Mouse (Mus musculus) intestine, postnatal 0 days (tissue): Measurements from ENCODE around the gene Csnk1e. TPM values are rescaled to one million over a fixed set of nuclear protein-coding genes. Genes with fewer than 3 reads are reported as not detected.
A peak's percentile ranks its signal among the peaks of the same experiment; 100 is the strongest.

Experiments used
- ATAC-seq: fragments of 200-750 bp; cut with Nextera tagmentation; 2 replicates; pipeline ENCODE4 v1.8.0; 2017; ENCODE audit warnings: mild to moderate bottlenecking, moderate TSS enrichment, moderate library complexity
- H3K27ac ChIP-seq: fragments of 300-500 bp; sonication (generic); 2 replicates; pipeline ENCODE4 v1.5.1; 2014; ENCODE audit warnings: mild to moderate bottlenecking, low read depth, low read length, moderate library complexity
- H3K27me3 ChIP-seq: fragments of 300-500 bp; sonication (generic); replicated peaks from 2 replicates; pipeline ENCODE4 v1.6.1; 2014; ENCODE audit warnings: low read length, mixed read lengths; ENCODE audit not compliant: control insufficient read depth, insufficient read depth
- H3K36me3 ChIP-seq: fragments of 300-500 bp; sonication (generic); 2 replicates; pipeline ENCODE4 v1.6.1; 2014; ENCODE audit warnings: mild to moderate bottlenecking, moderate library complexity; ENCODE audit not compliant: control insufficient read depth, insufficient read depth
- H3K4me1 ChIP-seq: fragments of 300-500 bp; sonication (generic); replicated peaks from 2 replicates; pipeline ENCODE4 v1.6.1; 2014; ENCODE audit warnings: antibody characterized with exemption, low read length, mixed read lengths; ENCODE audit not compliant: control insufficient read depth, insufficient read depth
- H3K4me2 ChIP-seq: fragments of 300-500 bp; sonication (generic); replicated peaks from 2 replicates; pipeline ENCODE4 v1.6.1; 2014; ENCODE audit warnings: low read depth, mild to moderate bottlenecking, moderate library complexity
- H3K4me3 ChIP-seq: fragments of 300-500 bp; sonication (generic); 2 replicates; pipeline ENCODE4 v1.5.1; 2014; ENCODE audit warnings: low read depth, low read length
- H3K9ac ChIP-seq: fragments of 300-500 bp; sonication (generic); 2 replicates; pipeline ENCODE4 v1.6.1; 2014; ENCODE audit warnings: mild to moderate bottlenecking, low read depth, low read length
- H3K9me3 ChIP-seq: fragments of 300-500 bp; sonication (generic); 2 replicates; pipeline ENCODE4 v1.6.1; 2016; ENCODE audit warnings: mixed run types; ENCODE audit not compliant: control insufficient read depth
- CTCF ChIP-seq: sonication (generic); IDR thresholded peaks from 2 replicates; pipeline ENCODE4 v1.5.1; 2016; ENCODE audit warnings: low read depth, mild to moderate bottlenecking, control low read depth, antibody characterized with exemption, moderate library complexity
- WGBS: fragments of 180-500 bp; shearing (Covaris S2); extraction: QIAGEN DNeasy Blood & Tissue Kit; methylation state at CpG from one replicate; pipeline ENCODE4 v1.1.7; 2014; 5-methylcytosine and 5-hydroxymethylcytosine counted together
- polyA plus RNA-seq: library from polyadenylated mRNA; unstranded; fragments of >200 nt; fragmentation: Nextera tagmentation; extraction: Ambion mirVana; gene quantifications from 2 replicates; pipeline ENCODE4 v1.2.1, GENCODE M21; 2015

The Csnk1e gene
- polyA plus RNA-seq, 1 experiment from 2014 or later, result 18.2 TPM

GRCm38 (mm10) chr15:79431925-79432324, 23.4 kb downstream of the Csnk1e start:
- Histone ChIP-seq H3K4me3 (no peak overlapping the region), H3K27ac (peak overlapping the region; percentile 61; the same call in 1 of the 2 replicates), H3K4me1 (0 out of 2 replicates have a peak, but pooled peaks cover 6% of the 10 kb centered on the region), H3K9ac (no peak overlapping the region), H3K27me3 (no peaks in the 10 kb centered on the region), H3K9me3 (no peaks in the 10 kb centered on the region), H3K4me2 (no peak overlapping the region), H3K36me3 (peaks cover 14% of the 10 kb centered on the region)
- no peak for TF ChIP-seq CTCF
- no peak for ATAC-seq
- WGBS, result 61% methylated on average over 7 of the region's 7 CpGs

- Histone ChIP-seq H3K27ac (no peak overlapping the region), H3K4me2 (no peak overlapping the region), H3K4me1 (0 out of 2 replicates have a peak, but pooled peaks cover 6% of the 10 kb centered on the region), H3K36me3 (peaks cover 23% of the 10 kb centered on the region), H3K9me3 (no peaks in the 10 kb centered on the region), H3K9ac (no peak overlapping the region), H3K4me3 (no peak overlapping the region), H3K27me3 (no peaks in the 10 kb centered on the region)
- ATAC-seq, result no peak
- 79% methylated on average over 10 of the region's 10 CpGs for WGBS
- TF ChIP-seq CTCF, result no peak
Observed at GRCm38 (mm10) chr15:79430461-79431000, 24.8 kb downstream of the Csnk1e start.

- H3K9ac ChIP-seq, result no peak overlapping the region
- H3K4me3 ChIP-seq, result no peak overlapping the region
- H3K27ac ChIP-seq, result no peak overlapping the region
- H3K4me2 ChIP-seq, result no peak overlapping the region
- no peaks in the 10 kb centered on the region for H3K9me3 ChIP-seq
- ATAC-seq, result no peak
- peaks cover 27% of the 10 kb centered on the region for H3K36me3 ChIP-seq
- 0 out of 2 replicates have a peak, but pooled peaks cover 6% of the 10 kb centered on the region for H3K4me1 ChIP-seq
- TF ChIP-seq CTCF, result no peak
- WGBS, result 81% methylated on average over 8 of the region's 9 CpGs
- no peaks in the 10 kb centered on the region for H3K27me3 ChIP-seq
Observed at GRCm38 (mm10) chr15:79429994-79430393, 25.4 kb downstream of the Csnk1e start.

- 92% methylated on average over 12 of the region's 12 CpGs for WGBS
- H3K4me2 ChIP-seq, result no peak overlapping the region
- 0 out of 2 replicates have a peak, but pooled peaks cover 6% of the 10 kb centered on the region for H3K4me1 ChIP-seq
- no peak for TF ChIP-seq CTCF
- H3K27ac ChIP-seq, result no peak overlapping the region
- no peak overlapping the region for H3K4me3 ChIP-seq
- ATAC-seq, result no peak
- H3K27me3 ChIP-seq, result no peaks in the 10 kb centered on the region
- H3K9me3 ChIP-seq, result no peaks in the 10 kb centered on the region
- H3K36me3 ChIP-seq, result peaks cover 31% of the 10 kb centered on the region
- H3K9ac ChIP-seq, result no peak overlapping the region
Observed at GRCm38 (mm10) chr15:79429527-79429926, 25.8 kb downstream of the Csnk1e start.

GRCm38 (mm10) chr15:79428616-79429015, 26.8 kb downstream of the Csnk1e start:
- no peak overlapping the region for H3K9ac ChIP-seq
- H3K4me3 ChIP-seq, result no peak overlapping the region
- H3K27me3 ChIP-seq, result no peaks in the 10 kb centered on the region
- no peak for ATAC-seq
- TF ChIP-seq CTCF, result no peak
- peaks cover 41% of the 10 kb centered on the region for H3K36me3 ChIP-seq
- WGBS, result 75% methylated on average over 4 of the region's 4 CpGs
- no peaks in the 10 kb centered on the region for H3K9me3 ChIP-seq
- H3K4me2 ChIP-seq, result no peak overlapping the region
- H3K27ac ChIP-seq, result no peak overlapping the region
- 0 out of 2 replicates have a peak, but pooled peaks cover 6% of the 10 kb centered on the region for H3K4me1 ChIP-seq

DNA sequence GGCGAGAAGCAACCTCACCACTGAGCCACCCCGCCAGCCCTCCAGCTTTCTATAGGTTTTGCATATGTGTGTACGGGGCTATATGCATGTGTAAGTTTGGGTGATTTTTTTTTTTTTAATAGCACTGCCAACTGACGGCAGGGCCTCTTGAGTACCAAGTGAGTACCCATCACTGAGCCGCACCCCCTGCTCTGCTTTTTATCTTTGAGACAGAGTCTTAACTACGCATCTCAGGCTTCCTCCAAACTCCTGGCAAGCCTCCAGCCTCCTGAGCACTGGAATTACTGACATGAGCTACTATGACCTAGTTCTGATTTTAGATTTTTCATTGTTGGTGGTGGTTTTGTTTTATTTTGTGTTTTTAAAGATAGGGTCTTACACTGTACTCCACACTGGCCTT, 27.9 kb downstream of the Csnk1e start:
- Histone ChIP-seq H3K9me3 (no peaks in the 10 kb centered on the region), H3K9ac (no peak overlapping the region), H3K4me2 (no peak overlapping the region), H3K27me3 (no peaks in the 10 kb centered on the region), H3K27ac (no peak overlapping the region), H3K4me3 (no peak overlapping the region), H3K4me1 (0 out of 2 replicates have a peak, but pooled peaks cover 4% of the 10 kb centered on the region), H3K36me3 (peaks cover 52% of the 10 kb centered on the region)
- no peak for ATAC-seq
- WGBS, result 72% methylated on average over 6 of the region's 6 CpGs
- no peak for TF ChIP-seq CTCF
